Mouse (Mus musculus) ES-Bruce4 (cell line): ENCODE data around the gene Ccl11.

Experiments used
- CTCF ChIP-seq: IDR thresholded peaks from one replicate; pipeline ENCODE4 v1.8.1; 2011; ENCODE audit warnings: low read depth, low read length
- POLR2A ChIP-seq: IDR thresholded peaks from one replicate; pipeline ENCODE4 v1.8.1; 2011; ENCODE audit warnings: low read length; ENCODE audit not compliant: insufficient read depth

DNA sequence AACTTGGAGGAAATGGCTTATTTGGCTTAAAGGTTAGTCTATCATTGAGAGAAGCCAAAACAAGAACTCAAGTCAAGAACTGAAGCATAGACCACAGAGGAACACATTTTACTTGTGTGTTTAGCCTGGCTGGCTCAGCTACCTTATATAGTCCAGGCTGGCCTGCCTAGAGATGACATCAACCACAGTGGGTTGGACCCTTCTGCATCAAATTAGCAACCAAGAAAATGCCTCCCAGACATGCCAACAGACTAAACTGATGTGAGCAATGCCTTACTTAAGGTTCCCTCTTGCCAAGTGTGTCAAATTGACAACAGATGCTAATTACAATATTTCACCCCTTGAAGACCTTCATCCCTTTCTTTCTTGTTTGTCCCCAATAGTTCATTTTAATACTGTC is 52.0 kb downstream of the Ccl11 start:
- TF ChIP-seq POLR2A (no peak), CTCF (no peak)
